Mouse (Mus musculus) gastrocnemius, postnatal 4 days (tissue): ENCODE results near the gene Dgkg. TPM values are rescaled to one million over a fixed set of nuclear protein-coding genes. Genes with fewer than 3 reads are reported as not detected.

Experiments used
- DNase-seq, 2 experiments: peaks; one replicate each; pipeline ENCODE4 v3.0.0; 2021 to 2022; ENCODE audit warnings: low spot score in 2 of 2, mixed read lengths in 2 of 2
- total RNA-seq, 2 experiments: library from RNA; stranded (reverse); gene quantifications; 2 replicates each; pipeline ENCODE4 v1.2.3; 2021

The Dgkg gene
- total RNA-seq, 2 experiments from 2014 or later = 0.91 to 1.4 TPM

DNA sequence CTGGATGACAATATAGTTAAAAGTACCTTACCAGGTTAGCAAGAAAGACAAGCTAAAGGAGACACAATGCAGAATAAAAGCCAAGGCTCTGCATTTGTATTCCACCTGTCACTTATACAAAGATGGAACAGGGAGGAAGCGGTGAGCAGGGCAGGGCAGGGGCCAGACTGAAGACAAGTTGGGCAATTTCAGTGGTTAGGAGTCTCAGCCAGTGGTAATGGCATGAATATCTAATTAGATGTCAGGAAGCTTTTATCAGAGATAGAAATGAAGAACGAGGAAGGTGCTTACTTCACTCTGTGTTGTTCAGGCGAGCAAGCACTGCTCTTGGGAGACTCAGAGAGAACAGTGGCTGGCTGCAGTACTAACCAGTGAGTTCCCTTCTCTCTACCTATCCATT, 5.8 kb downstream of the Dgkg start:
- DNase-seq = no peak

DNA sequence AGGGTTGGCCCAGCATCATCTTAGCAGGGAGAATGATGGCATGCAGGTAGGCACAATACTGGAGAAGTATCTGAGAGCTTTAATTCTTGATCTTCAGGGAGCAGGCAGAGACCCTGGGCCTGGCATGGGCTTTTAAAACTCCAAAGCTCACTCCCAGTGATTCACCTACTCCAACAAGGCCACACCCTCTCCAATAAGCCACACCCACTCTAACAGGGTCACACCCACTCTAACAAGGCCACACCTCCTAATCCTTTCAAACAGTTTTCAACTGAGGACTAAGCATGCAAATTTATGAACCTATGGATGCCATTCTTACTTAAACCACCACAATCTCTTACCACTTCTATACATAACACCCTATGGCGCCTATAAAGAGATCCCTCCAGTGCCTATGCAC, 11.8 kb downstream of the Dgkg start:
- DNase-seq = no peak

DNA sequence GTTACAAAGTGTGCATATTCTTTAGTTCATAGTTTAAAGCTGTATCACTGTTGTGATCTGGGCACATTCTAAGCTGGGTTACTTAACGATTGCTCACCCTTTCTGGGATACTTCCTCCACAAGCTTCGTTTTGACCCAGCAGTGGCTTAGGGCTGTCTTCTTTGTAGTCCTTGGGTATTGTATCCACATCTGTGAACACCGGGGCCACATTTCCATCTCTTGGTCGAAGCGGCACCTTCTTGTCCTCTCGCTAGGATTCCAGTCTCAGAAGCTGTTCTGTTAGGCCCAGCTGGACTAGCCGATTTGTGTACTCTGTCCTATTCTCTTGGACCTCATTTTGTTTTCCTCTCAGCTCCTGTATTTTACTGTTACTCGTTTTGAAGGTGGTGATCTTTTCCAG, 13.6 kb downstream of the Dgkg start:
- DNase-seq = no peak

DNA sequence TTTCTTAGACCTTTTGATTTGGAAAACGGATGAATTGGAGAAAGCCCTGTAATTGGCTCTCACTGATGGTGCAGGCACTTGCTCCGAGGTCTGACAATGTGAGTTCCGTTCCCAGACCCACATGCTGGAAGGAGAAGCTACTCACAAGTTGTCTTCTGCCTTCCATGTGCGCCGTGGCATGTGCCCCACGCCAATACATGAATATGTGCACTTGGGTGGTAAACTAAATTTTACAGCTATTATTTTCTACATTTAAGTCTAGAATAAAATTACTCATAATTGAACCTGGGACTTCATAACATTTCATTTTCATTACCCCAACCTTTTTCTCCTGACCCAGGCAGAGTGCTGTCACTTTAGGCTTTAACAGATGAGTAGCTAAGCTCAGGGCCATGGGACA, 14.1 kb downstream of the Dgkg start:
- no peak for DNase-seq

DNA sequence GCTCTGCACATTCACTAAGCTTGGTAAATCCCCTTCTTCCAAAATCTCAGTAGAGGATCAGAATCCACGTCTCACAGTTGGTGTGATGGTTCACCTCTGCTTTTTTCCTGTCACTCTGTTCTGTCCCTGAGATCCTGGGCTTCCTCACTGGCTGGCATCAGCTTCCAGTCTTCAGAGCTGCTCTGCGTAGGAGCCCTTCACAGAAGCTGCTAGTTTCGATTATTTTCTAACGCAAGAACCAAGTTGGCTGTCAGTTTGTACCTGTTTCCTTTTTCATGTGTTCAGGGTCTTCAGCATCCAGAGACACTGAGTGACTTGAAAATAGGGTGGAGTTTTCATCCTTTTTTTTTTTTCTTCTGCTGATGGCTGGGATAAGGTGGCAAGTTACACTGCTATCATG, 15.0 kb downstream of the Dgkg start:
- no peak for DNase-seq

DNA sequence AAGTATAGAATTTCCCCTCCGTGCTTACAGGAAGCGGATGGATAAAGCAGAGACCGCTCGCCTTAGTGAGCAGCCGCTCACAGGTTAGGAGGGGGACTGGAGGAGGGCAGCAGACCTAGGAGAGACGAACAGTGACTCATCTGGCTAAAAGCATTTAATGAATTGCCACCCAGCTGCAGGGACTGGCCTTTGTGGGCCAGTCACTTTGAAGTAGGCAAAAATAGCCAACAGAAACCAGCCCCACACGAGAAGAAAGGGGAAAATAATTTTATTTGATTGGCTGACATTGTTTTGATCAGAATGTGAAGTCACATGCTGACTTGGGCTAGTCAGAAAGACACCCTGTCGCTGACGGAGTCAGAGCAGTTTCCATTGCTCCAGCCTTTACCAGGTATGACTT, 15.4 kb downstream of the Dgkg start:
- no peak for DNase-seq

DNA sequence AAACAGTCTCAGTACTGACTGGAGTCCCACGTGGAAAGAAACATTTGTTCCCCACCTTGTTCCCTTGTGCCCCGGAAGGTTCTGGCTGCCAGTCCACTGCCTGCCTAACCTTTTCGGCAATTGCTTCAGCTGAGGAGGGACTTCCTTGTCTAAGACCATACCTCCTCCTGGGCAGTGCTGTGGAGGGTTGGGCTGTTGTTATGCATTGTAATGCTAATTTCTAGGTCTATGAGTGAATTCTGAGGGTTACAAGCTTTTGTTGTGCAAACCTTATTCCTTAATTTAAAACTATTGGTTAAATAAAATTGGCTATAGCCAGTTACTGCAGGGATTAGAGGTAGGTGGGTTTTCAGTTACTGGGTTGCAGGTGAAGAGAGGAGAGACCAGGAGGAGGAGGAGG, 19.7 kb downstream of the Dgkg start:
- DNase-seq = no peak

DNA sequence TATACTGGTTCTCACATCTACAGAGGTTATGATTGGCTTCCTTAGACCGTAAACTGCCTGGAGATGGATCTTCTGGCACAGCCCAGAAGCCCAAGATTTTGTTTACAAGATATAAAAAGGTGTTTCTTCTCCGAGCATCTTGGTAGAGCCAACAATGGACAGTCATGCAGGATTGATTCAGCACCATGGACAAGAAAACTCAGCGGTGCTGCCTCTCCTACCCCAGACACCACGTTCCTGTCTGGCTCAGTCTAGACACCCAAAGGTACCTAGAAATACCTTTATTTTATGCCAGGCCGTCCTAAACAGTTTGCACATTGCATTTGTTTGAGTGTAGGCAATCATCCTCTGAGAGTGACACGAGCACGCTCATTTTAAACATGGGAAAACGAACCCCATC, 21.3 kb downstream of the Dgkg start:
- DNase-seq = no peak

DNA sequence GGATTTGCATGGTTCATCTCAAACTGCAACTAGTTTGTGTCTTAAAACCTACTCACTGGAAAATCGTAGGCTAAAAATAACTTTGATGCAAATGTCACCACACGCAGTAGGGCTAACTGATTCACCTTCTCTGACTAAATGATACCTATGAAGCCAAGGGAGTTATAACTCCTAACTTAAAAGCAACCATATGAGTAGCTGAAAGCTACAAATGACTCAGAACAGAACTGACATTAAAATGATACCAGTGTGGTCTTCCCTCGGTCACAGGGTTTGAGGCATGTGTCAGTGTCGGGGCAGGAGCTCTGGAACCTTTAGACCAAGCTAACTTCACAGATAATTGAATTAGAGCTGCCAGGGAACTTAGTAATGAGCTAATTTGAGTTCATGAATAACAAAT, 24.0 kb downstream of the Dgkg start:
- no peak for DNase-seq

DNA sequence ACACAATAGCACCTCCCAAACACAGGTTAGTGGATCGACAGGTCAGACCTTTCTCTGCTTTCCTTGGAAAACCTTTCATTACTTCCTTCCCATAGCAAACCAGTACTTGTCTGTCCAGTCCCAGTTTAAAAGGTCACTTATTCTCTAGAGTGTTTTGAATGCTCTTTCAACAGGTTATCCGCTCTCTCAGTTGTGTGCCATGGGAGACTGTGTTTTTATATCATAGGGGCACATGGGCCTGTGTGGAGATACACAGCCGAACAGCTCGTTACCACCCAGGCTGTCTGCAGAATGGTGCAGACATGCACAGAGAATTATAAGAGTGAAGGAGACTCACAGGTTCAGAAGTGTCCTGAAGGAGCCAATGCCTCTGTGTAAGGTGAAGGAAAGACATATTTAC, 26.7 kb downstream of the Dgkg start:
- DNase-seq = no peak

DNA sequence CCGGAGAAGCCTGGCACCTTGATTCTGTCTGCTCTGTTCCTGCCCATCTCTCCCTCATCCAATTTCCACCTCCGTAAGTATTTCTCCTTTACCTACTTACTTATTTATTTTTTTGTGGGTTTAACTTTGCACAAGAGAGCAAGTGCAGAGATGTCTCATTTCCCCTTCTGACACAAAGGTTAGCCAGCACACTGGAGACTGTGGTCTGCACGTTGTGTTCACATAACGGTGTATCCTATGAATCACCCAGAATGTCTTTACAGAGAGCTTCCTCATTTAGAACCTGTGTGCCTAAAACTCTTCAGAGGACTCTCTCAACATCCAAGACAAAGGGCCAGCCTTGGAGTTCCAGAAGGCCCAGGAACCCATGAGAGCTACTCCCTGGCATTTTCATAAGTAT, 27.1 kb downstream of the Dgkg start:
- no peak for DNase-seq

DNA sequence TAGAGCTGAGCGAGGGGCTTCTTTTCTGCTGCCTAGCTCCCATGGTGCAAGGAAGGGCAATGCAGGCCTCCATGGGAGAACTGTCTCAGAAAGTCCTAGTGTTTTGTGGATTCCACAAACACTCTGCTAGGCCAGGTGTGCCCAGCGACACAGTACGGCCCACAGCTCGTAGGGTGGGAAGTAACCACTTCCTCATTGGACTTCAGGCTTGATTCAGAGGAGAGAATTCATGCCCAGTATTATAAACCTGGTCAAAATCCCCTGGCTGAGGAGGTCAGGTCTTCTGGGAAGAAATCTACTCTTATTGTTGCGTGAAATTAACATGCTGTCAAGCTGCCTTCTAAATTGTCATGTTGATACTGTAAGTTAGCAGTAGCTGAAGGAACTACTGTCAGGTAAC, 31.0 kb downstream of the Dgkg start:
- DNase-seq = no peak

DNA sequence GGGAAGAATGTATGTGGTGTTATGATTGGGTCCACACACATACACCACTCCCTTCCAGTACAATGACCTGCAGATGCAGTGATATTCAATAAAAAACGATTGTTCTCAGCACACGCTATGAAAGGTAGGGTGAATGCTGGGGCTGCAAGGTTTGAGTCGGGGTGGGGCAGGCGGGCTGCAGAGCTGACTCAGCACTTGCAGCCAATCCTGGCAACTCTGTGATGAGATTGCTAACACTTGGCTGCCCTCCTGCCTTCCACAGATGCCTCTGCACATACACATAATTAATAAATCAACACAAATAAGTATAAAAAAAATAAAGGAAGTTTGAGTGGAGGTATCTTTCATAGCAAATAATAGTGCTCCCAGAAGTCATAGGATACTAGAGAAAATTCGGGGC, 31.6 kb downstream of the Dgkg start:
- DNase-seq = no peak

DNA sequence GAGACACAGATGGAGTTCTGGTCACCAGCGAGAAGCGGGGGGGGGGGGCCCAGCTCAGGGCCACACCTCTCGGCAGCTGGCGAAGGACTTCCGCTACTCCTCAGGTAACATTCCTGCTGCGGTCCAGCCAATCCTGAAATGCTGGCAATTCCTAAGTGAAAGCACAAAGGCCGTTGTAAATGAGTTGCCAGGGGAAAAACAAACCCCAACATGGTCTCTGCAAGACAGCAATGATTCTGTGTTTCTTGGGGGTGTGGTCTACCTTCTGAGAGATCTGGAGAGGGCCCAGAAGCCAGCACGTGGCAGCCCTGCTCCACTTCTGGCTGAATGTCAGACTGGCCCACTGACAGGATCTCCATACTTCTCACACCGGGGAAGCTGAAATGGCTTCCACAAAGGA, 34.7 kb downstream of the Dgkg start:
- DNase-seq = no peak

DNA sequence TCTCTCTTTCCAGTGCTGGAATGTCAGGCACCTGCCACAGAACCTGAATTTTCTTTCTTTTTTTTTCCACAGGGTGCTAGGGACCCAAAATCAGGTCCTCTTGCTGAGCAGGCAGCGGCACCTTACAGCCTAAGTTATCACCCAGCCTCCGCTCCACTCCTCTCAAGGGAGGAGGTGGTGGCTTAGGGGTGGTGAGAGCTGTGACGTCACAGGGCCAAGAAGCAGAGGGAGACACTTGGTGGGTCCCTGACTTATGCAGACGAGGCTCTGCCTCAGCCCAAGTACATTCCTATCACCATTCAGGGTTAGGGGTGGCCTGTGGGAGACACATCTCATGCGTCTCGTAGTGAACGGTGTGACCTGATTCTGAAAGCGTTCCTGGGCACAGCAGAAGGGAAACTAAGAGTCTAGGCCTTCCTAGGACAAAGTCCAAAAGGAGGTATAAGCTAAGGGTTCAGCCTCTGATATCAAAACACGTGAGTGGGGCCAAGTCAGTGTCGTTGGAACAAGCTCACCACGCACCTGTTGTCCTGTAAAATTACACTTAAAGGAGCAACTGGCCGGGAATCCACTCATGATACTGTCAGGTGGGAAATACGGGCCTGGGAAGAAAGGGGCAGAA, 35.6 kb downstream of the Dgkg start:
- no peak for DNase-seq

DNA sequence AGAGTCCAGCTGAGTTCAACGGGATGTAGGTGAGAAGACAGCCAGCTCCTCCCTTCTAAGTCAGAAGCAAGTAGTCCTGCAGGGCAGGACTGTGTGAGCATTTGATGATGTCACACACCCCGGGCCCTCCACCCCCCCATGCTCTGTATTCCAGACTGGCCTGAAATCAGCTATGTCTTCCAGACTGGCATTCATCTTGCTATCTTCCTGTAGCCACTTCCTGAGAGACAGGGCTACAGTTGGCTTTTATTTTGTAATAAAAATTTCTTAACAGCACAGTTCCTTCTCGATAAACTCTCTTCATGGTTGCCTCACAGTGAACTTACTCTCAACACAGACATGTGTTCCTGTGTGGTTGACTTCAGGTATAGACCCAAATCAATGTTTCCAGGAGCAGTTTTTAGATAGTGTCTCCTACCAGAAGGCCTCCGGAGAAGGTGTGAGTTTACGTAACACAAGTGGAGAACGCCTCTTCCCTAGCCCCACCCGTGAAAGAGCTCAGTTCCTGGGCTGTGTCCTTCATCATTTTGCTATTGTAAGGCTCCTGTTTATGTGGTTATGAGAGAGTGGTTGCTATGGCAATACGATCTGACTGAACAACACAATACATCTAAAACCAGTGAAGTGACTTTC, 38.5 kb downstream of the Dgkg start:
- DNase-seq = no peak

DNA sequence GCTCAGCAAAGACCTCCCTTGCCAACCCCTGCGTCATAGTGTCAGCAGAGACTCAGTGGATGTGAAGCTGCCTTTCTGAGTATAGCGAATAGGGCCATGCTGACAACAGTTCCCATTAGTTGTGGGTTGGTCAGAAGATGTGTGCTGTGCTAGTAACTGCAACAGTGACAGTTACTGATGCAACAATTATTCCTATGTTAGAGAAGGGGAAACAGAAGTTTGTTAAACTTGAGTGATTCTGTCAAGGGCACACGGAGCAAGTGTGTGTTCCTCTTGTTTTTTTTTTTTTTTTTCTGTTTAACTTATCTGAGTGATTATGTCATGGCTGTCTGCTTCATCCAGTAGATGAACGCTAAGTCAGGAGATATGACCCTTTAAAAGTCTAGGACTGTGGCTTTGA, 41.2 kb downstream of the Dgkg start:
- DNase-seq = no peak

DNA sequence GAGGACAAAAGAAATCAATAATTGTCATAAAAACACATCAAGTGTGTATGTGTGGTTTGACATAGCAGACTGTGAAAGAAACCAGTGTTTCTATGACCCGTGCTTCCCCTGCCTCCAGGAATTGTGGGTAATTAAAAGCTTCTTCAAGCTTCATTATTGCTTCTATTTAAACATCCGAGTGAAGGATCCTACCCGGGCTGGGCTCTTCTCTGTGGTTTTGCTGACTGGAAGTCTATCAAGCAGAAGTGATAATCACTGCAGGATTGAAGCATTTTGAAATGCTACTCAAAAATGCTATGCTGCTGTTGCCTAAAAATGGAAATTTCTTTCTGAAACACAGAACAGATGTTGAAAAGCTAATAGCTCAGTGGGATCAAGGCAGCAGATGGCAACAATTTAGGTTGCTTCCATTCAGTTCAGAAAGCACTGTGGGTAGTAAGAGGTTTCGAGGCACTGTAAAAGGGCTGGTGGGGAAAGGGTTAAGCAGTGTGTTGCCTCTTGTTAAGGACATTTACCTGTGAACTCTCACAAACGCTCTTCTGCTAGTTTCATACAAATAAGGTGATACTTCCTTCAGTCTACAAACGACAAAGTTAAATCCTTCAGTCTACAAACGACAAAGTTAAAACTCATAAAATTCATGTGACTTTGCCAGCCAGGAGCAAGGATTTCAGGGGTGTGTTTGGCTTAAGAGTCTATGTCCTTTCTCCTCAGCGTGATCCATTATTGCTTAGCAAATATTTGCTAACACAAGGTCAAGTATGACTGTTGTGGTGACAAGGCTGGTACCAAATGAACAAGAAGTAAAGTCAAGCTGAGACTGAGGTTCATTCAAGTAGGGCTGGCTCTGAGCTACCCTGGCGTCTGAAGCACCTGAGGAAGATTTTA, 43.6 kb downstream of the Dgkg start:
- DNase-seq = no peak

DNA sequence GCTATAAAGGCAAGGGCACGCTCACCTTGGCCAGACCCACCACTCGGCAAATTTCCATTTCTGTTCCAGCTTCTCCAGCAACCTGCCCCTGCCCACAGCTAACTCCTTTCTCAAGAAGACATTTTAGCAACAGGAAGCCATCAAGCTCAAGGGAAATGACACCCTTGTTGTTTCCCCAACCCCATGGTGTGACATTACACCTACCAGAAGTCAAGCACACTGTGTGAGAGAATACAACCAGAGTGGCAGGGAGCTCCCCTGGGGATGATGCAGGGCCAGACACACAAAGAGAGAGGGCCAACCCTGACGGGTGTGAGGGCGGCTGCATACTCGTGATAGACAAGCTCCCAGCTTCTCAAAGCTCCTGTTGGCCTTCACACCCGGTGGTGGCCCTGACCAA, 49.0 kb downstream of the Dgkg start:
- no peak for DNase-seq

DNA sequence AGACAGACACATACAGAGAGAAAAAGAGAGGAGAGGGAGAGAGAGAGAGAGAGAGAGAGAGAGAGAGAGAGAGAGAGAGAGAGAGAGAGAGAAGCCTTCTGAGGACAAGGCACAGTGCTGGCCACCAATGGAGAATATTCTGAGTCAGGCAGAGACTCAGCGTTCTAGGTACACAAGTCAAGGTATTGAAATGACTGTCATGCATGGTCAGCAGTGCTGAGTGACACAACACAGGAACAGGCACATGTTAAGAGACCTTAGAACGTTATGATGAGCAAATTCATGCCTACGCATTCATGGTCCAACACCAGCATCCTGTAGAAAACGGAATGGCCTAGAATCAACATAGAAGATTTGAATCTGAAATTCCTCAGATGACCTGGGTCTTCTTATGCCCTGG, 50.0 kb downstream of the Dgkg start:
- DNase-seq = no peak

DNA sequence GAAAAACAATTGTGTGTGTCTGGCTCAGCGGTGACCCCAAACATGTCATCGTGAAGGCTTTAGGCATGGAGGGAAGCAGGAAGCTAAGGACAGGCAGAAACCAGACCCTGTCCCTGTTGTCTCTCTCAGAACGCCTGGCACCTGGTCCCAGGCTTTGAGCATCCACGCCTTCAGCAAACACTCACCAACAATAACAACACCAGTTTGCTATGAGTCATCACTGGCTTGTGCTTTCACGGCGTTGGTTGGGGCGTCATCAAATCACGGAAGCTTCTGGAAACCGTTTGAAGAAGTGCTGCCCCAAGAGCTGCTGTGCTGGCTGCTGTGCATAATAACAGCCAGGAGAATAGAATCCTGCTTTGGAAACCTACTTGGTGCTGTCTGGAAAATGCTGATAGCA, 54.6 kb downstream of the Dgkg start:
- DNase-seq = no peak

DNA sequence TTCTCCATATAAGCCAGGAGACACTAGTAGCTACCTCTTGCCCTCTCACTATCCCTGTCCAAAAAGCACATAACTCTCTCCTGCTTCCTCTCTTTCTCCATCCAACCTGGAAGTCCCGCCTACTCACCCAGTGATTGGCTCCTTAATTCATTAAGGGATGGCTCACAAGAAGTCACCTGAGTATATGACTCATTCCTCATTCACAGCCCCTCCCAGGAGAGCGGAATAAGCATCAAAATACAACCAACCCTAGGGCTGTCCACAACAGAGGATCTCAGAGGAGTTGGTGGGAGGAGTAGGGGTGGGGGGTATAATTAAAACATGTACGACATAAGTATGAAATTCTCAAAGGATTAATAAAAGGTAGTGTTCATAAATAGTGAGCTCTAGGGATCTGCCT, 55.3 kb downstream of the Dgkg start:
- DNase-seq = no peak
